Mouse (Mus musculus): ENCODE measurements at regions not wholly inside any gene's neighbourhood (a gene's known extent, or its start where the extent isn't known, plus 50 kb on each side); places are given as distances from the start of the nearest gene placed in this dataset.
"Not testable (repeated sequence)": the region's sequence is repeated elsewhere in the genome, so short reads cannot be mapped to it uniquely, and the experiment has no call there.

GRCm38 (mm10) chr13:97401620-97402019 is 160.7 kb downstream of the Enc1 start:
- no peak for DNase-seq (ENCODE audit: low spot score in 2 of 2)

- no peak for DNase-seq (ENCODE audit: low spot score in 2 of 2)
These were observed 157.1 kb downstream of the Enc1 start for GRCm38 (mm10) chr13:97398041-97398440.

- no peak for DNase-seq (ENCODE audit: low spot score in 2 of 2)
These were observed 156.2 kb downstream of the Enc1 start for GRCm38 (mm10) chr13:97396899-97397640.

GRCm38 (mm10) chr13:97396286-97396685 is 155.4 kb downstream of the Enc1 start:
- DNase-seq (ENCODE audit: low spot score in 2 of 2): not testable (repeated sequence)

- DNase-seq (ENCODE audit: low spot score in 2 of 2): no peak
These were observed 154.0 kb downstream of the Enc1 start for GRCm38 (mm10) chr13:97394756-97395454.

- no peak for DNase-seq (ENCODE audit: low spot score in 2 of 2)
These were observed 153.2 kb downstream of the Enc1 start for GRCm38 (mm10) chr13:97394071-97394470.

- DNase-seq (ENCODE audit: low spot score in 2 of 2): no peak
These were observed 152.6 kb downstream of the Enc1 start for GRCm38 (mm10) chr13:97393456-97393855.

- peak in 1 of 2 experiments; percentile 41 for DNase-seq (ENCODE audit: low spot score in 2 of 2)
These were observed 149.6 kb downstream of the Enc1 start for GRCm38 (mm10) chr13:97390449-97390930.

- peak; percentile 31 to 43 for DNase-seq (ENCODE audit: low spot score in 2 of 2)
These were observed 148.1 kb downstream of the Enc1 start for GRCm38 (mm10) chr13:97388851-97389479.

- DNase-seq (ENCODE audit: low spot score in 2 of 2): no peak
These were observed 145.6 kb downstream of the Enc1 start for GRCm38 (mm10) chr13:97386511-97386910.

- no peak for DNase-seq (ENCODE audit: low spot score in 2 of 2)
These were observed 144.6 kb downstream of the Enc1 start for GRCm38 (mm10) chr13:97385531-97385930.

- peak in 1 of 2 experiments; percentile 33 for DNase-seq (ENCODE audit: low spot score in 2 of 2)
These were observed 143.3 kb downstream of the Enc1 start for GRCm38 (mm10) chr13:97384091-97384777.

GRCm38 (mm10) chr13:97383351-97383750 is 142.4 kb downstream of the Enc1 start:
- no peak for DNase-seq (ENCODE audit: low spot score in 2 of 2)

- no peak for DNase-seq (ENCODE audit: low spot score in 2 of 2)
These were observed 139.5 kb downstream of the Enc1 start for GRCm38 (mm10) chr13:97380366-97380765.

GRCm38 (mm10) chr13:97376232-97376523 is 135.3 kb downstream of the Enc1 start:
- no peak for DNase-seq (ENCODE audit: low spot score in 2 of 2)

GRCm38 (mm10) chr13:97375501-97376231 is 134.8 kb downstream of the Enc1 start:
- DNase-seq (ENCODE audit: low spot score in 2 of 2): no peak

- no peak for DNase-seq (ENCODE audit: low spot score in 2 of 2)
These were observed 131.4 kb downstream of the Enc1 start for GRCm38 (mm10) chr13:97372348-97372747.

- DNase-seq (ENCODE audit: low spot score in 2 of 2): no peak
These were observed 130.3 kb downstream of the Enc1 start for GRCm38 (mm10) chr13:97371200-97371599.

- no peak for DNase-seq (ENCODE audit: low spot score in 2 of 2)
These were observed 125.8 kb downstream of the Enc1 start for GRCm38 (mm10) chr13:97366723-97367122.

GRCm38 (mm10) chr13:97365557-97366244 is 124.8 kb downstream of the Enc1 start:
- no peak for DNase-seq (ENCODE audit: low spot score in 2 of 2)
